Mouse (Mus musculus): Measurements from ENCODE around the gene Arhgap27. TPM values are rescaled to one million over a fixed set of nuclear protein-coding genes. Genes with fewer than 3 reads are reported as not detected.
"Not testable (repeated sequence)": the region's sequence is repeated elsewhere in the genome, so short reads cannot be mapped to it uniquely, and the experiment has no call there.

Gene Arhgap27
- polyA plus RNA-seq, 1 experiment = 38.4 TPM

DNA sequence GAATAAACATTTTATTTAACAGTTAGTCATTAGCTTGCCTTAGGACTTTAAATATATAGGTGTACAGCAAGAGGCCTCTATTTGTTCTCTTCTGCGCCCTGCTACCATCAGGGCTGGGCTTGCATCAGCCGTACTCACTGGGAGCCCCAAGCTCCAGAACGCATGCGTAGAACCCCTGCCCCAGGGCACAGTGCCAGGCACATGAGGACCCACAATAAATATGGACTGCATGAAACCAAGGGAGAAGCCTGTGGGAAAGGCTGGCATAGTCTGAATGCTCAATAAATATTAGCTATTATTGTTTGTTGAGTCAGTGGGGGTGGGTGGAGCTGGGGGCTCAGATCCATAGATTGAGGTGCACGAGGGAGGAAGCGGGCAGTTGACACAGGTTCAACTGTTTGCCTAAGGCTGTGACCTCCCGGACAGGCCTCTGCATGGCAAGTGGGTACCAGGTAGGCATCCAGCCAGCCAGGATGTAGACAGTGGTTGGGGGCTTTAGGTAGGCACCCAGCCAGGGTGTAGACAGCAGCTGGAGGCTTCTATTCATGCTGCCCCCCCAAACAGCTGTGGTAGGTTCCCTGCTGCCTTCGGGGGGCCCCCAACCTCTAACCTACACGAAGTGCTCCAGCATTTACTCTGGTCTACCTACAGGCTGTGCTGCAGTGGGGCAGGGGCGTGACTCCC lies 31.8 kb downstream of the Arhgap27 start:
- no peak for TF ChIP-seq POLR2A (IDR thresholded peaks at IDR 0.05; ENCODE audit: low read depth, low read length)
- 93% methylated on average over 10 of the region's 10 CpGs for WGBS
- Histone ChIP-seq H3K4me1 (ENCODE audit: control insufficient read depth, insufficient read depth, low read length) (peaks cover 5% of the 10 kb centered on the region; the same call in 1 of the 2 replicates), H3K4me3 (ENCODE audit: insufficient read depth, low read depth, low read length) (no peak overlapping the region), H3K27ac (ENCODE audit: insufficient read depth, low read depth, low read length) (no peak overlapping the region), H3K27me3 (replicated peaks; ENCODE audit: control insufficient read depth, insufficient read depth, low read length) (no peaks in the 10 kb centered on the region), H3K36me3 (ENCODE audit: control insufficient read depth, insufficient read depth, low read length) (no peaks in the 10 kb centered on the region)
- no peak for DNase-seq

DNA sequence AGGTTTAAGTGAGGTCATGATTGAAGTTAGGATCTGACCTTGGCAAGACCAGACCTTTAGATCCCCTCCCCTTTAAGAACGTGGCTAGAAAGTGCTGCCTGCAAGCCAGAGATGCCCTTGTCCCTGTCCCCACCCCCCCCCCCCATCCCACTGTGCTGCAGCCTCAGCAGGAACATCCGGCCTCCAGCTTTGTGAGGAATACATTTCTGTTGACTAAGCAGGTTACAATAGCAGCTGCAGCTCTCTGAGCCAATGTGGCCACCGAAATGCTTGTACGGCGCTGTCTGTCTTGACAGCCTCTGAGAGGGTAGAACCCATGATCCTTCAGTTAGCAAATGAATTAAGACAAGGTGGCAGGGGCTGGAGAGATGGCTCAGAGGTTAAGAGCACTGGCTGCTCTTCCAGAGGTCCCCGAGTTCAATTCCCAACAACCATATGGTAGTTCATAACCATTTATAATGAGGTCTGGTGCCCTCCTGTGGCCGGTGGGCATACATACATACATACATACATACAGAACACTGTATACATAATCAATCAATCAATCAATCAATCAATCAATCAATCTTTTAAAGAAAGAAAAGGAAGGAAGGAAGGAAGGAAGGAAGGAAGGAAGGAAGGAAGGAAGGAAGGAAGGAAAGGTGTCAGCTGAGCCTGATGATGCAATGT lies 32.7 kb downstream of the Arhgap27 start:
- H3K36me3 ChIP-seq (ENCODE audit: control insufficient read depth, insufficient read depth, low read length) = no peaks in the 10 kb centered on the region
- DNase-seq = no peak
- WGBS = 51% methylated on average over 7 of the region's 7 CpGs
- H3K4me3 ChIP-seq (ENCODE audit: insufficient read depth, low read depth, low read length) = no peak overlapping the region
- H3K4me1 ChIP-seq (ENCODE audit: control insufficient read depth, insufficient read depth, low read length) = peaks cover 1% of the 10 kb centered on the region; the same call in 1 of the 2 replicates
- H3K27me3 ChIP-seq (replicated peaks; ENCODE audit: control insufficient read depth, insufficient read depth, low read length) = no peaks in the 10 kb centered on the region
- no peak overlapping the region for H3K27ac ChIP-seq (ENCODE audit: insufficient read depth, low read depth, low read length)
- no peak for TF ChIP-seq POLR2A (IDR thresholded peaks at IDR 0.05; ENCODE audit: low read depth, low read length)
- no peak for TF ChIP-seq CTCF (conservative IDR thresholded peaks at IDR 0.05; ENCODE audit: insufficient read depth, insufficient read length, low read depth, low read length)

DNA sequence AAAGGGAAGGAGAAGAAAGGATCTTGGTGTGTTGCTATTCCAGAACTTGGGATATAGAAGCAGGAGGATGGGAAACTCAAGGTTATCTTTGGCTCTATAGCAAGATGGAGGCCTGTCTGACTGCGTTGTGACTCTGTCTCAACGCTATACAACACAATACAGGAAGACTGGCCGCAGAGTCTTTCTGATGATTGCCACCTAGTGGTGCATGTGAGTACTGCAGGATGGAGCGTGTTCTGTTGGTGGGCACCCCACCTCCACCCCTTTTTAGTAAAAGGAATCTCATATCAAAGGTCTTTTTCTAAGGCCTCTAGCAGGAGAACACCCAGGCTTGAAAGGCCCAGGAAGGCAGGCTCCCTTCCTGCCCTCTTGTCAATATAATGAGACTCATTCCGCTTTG lies 36.5 kb downstream of the Arhgap27 start:
- DNase-seq = peak; percentile 72
- Histone ChIP-seq H3K27ac (ENCODE audit: insufficient read depth, low read depth, low read length) (no peak overlapping the region), H3K36me3 (ENCODE audit: control insufficient read depth, insufficient read depth, low read length) (no peaks in the 10 kb centered on the region), H3K27me3 (replicated peaks; ENCODE audit: control insufficient read depth, insufficient read depth, low read length) (no peaks in the 10 kb centered on the region), H3K4me3 (ENCODE audit: insufficient read depth, low read depth, low read length) (no peak overlapping the region), H3K4me1 (ENCODE audit: control insufficient read depth, insufficient read depth, low read length) (no peaks in the 10 kb centered on the region)
- TF ChIP-seq POLR2A (IDR thresholded peaks at IDR 0.05; ENCODE audit: low read depth, low read length) = no peak
- TF ChIP-seq CTCF (conservative IDR thresholded peaks at IDR 0.05; ENCODE audit: insufficient read depth, insufficient read length, low read depth, low read length) = peak; percentile 86
- 15% methylated on average over 5 of the region's 5 CpGs for WGBS

DNA sequence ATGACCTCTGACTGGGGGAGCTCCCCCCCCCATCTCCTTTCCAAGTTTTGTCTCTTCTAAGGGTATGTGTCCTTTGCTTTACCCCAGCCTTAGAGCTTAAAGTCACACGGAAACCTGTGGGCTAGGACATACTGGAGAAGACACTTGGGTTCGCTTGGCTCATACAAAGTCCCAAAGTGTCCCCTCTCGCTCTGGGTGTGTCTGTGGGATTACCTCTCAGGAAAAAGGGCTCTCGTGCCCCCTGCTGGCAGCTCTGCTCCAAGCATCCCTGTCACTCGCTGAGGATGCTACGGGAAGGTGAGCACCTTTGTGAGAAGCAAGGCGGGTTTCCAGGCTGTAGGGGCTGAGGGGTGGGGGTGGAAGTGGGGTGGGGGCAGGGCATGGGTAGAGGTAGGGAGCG lies 38.3 kb downstream of the Arhgap27 start:
- Histone ChIP-seq H3K27ac (ENCODE audit: insufficient read depth, low read depth, low read length) (no peak overlapping the region), H3K36me3 (ENCODE audit: control insufficient read depth, insufficient read depth, low read length) (no peaks in the 10 kb centered on the region), H3K4me1 (ENCODE audit: control insufficient read depth, insufficient read depth, low read length) (no peaks in the 10 kb centered on the region), H3K4me3 (ENCODE audit: insufficient read depth, low read depth, low read length) (no peak overlapping the region), H3K27me3 (replicated peaks; ENCODE audit: control insufficient read depth, insufficient read depth, low read length) (no peaks in the 10 kb centered on the region)
- DNase-seq = peak; percentile 72
- TF ChIP-seq POLR2A (IDR thresholded peaks at IDR 0.05; ENCODE audit: low read depth, low read length) (no peak), CTCF (conservative IDR thresholded peaks at IDR 0.05; ENCODE audit: insufficient read depth, insufficient read length, low read depth, low read length) (peak; percentile 87)
- 4% methylated on average over 8 of the region's 8 CpGs for WGBS

DNA sequence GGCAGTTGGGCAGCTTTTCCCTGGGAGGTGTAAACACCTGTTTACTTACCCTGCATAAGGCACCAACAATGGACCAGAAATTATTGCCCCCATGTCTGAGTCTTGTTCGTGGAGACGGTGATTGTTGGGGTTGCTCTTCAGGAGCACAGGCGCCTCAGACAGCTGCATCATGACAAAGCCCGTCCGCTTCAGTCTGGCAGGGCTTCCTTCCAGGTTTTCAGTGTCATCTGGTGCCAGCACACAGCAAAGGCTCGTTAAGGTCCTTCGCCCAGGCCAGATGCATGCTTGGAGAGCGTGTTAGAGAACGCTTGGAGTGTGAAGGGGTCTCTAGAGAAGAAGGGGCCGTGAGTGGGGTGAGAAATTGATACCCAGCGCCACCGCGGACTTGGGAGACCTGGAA lies 38.8 kb downstream of the Arhgap27 start:
- TF ChIP-seq POLR2A (IDR thresholded peaks at IDR 0.05; ENCODE audit: low read depth, low read length) = no peak
- TF ChIP-seq CTCF (conservative IDR thresholded peaks at IDR 0.05; ENCODE audit: insufficient read depth, insufficient read length, low read depth, low read length) = no peak
- Histone ChIP-seq H3K36me3 (ENCODE audit: control insufficient read depth, insufficient read depth, low read length) (no peaks in the 10 kb centered on the region), H3K27ac (ENCODE audit: insufficient read depth, low read depth, low read length) (no peak overlapping the region), H3K4me1 (ENCODE audit: control insufficient read depth, insufficient read depth, low read length) (no peaks in the 10 kb centered on the region), H3K4me3 (ENCODE audit: insufficient read depth, low read depth, low read length) (no peak overlapping the region), H3K27me3 (replicated peaks; ENCODE audit: control insufficient read depth, insufficient read depth, low read length) (no peaks in the 10 kb centered on the region)
- no peak for DNase-seq
- WGBS = 54% methylated on average over 13 of the region's 13 CpGs

DNA sequence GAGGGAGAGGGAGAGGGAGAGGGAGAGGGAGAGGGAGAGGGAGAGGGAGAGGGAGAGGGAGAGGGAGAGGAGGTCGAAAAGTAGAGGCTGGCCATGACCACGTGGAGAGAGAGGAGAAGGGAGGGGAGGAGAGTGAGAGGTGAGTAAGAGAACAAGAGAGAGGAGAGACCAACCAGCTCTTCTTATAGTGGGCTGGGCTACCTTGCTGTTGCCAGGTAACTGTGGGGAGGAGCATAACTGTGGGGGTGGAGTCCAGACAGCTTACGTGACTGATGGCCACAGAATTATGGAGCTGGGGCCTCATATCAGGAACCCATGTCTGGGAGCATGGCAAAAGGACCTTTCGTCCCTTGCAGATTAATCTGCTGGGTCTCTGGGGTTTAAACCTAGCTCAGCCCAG lies 40.7 kb downstream of the Arhgap27 start:
- not testable (repeated sequence) for H3K27me3 ChIP-seq (replicated peaks; ENCODE audit: control insufficient read depth, insufficient read depth, low read length); DNase-seq; H3K36me3 ChIP-seq (ENCODE audit: control insufficient read depth, insufficient read depth, low read length); H3K4me3 ChIP-seq (ENCODE audit: insufficient read depth, low read depth, low read length); H3K4me1 ChIP-seq (ENCODE audit: control insufficient read depth, insufficient read depth, low read length); H3K27ac ChIP-seq (ENCODE audit: insufficient read depth, low read depth, low read length)
- 41% methylated on average over 4 of the region's 4 CpGs for WGBS

DNA sequence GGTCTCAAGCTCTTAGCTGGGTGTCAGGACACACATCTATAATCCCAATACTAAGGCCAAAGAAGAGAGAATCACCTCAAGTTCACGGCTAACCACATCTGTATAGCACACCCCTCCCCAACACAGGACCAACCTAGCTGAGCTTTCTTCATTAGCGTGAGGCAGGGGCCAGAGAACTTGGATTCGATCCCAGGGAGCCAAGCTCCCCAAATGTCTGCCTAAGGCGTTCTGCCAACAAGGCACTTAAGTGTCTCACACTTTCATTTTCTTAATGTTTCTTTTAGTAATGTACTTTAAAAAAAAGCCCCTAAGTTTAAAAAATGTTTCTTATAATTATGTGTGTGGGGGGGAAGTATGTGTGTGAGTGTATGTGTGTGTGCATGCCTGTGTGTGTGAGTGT lies 42.8 kb downstream of the Arhgap27 start:
- WGBS = 58% methylated on average over 4 of the region's 4 CpGs
- no peak for DNase-seq
- Histone ChIP-seq H3K36me3 (ENCODE audit: control insufficient read depth, insufficient read depth, low read length) (no peaks in the 10 kb centered on the region), H3K4me1 (ENCODE audit: control insufficient read depth, insufficient read depth, low read length) (no peaks in the 10 kb centered on the region), H3K27me3 (replicated peaks; ENCODE audit: control insufficient read depth, insufficient read depth, low read length) (no peaks in the 10 kb centered on the region), H3K27ac (ENCODE audit: insufficient read depth, low read depth, low read length) (no peak overlapping the region), H3K4me3 (ENCODE audit: insufficient read depth, low read depth, low read length) (no peak overlapping the region)
- no peak for TF ChIP-seq POLR2A (IDR thresholded peaks at IDR 0.05; ENCODE audit: low read depth, low read length)
- no peak for TF ChIP-seq CTCF (conservative IDR thresholded peaks at IDR 0.05; ENCODE audit: insufficient read depth, insufficient read length, low read depth, low read length)

Data from kidney, adult 2 months (tissue).